Mouse (Mus musculus): ENCODE measurements around the gene Zfp410.
"Not testable (repeated sequence)": the region's sequence is repeated elsewhere in the genome, so short reads cannot be mapped to it uniquely, and the experiment has no call there.

Zfp410 gene

GRCm38 (mm10) chr12:84316721-84317621, at the start of gene Zfp410:
TSS of gene Zfp410 (plus strand) at chr12:84316852.
- DNase-seq, result peak; percentile 89

DNA sequence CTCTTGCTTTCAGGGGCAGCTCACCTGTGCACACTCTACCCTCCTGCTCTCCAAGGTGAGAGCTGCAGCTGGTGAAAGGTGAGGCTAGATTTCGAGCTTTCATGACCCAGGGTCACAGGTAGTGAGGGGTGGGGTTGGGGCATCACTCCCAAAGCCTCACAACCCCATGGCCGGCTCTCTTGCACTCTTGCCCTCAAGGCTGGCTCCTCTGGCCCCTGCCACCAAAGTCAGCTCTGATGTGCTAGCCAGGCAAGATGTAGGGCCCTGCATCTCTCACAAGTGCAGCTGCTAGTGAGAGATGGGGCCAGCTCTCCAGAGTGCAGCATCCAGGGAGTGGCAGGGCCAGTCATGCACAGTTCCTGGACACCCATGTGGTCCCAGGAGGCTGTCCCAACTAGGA, 49.4 kb upstream of the Zfp410 start:
- DNase-seq, result no peak

GRCm38 (mm10) chr12:84273366-84273765, 43.3 kb upstream of the Zfp410 start:
- no peak for DNase-seq

DNA sequence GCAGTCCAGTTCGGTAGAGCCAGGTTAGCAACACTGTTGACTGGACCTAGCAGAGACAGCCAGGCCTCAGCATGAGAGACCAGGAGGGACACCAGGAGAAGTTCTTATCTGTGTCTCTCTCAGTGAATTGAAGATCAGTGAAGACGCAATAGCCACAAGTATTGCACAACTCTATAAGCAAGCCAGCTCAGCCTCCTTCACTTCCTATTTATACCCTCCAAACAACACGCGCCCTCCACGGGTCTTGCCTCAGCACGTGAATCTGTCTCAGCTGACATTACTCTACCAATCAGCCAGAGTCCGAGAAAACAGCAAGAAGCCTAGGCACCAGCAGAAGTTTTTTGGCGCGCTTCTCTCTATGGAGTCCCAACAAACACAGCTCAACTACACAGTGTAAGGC, 41.4 kb upstream of the Zfp410 start:
- no peak for DNase-seq

GRCm38 (mm10) chr12:84276288-84276687, 40.4 kb upstream of the Zfp410 start:
- DNase-seq, result no peak

DNA sequence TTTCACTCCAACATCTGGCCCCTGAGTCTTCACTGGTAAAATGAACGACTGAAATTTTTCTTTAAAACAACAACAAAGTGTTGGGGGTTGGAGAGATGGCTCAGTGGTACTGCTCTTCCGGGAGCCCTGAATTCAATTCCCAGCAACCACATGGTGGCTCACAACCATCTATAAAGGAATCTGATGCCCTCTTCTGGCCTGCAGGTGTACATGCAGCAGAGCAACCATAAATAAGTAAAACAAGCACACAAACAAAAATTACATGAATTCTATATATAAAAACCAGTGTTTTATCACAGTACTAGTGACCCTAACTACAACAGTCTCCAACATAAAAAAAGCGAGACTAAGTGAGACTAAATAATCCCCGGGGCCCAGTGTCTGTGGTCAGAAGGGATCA, 39.9 kb upstream of the Zfp410 start:
- no peak for DNase-seq

GRCm38 (mm10) chr12:84277832-84278231, 38.8 kb upstream of the Zfp410 start:
- no peak for DNase-seq

GRCm38 (mm10) chr12:84278901-84279300, 37.8 kb upstream of the Zfp410 start:
- DNase-seq, result no peak

DNA sequence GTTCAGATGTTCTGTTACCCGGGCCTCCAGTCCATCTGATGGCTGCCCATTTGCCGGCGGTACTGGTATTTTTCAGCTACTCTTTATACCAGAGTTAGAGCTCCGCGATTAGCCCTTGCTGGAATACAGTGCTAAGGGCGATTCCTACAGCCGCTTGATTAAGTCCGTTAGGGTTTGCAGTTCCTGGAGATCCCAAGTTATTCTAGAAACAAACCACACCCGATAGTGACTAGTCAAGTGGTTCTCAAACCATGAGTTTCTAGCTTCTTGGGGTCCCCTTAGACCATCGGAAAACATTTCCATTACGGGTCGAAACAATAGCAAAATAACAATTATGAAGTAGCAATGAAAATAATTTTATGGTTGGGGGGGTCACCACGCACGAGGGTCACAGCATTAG, 32.3 kb upstream of the Zfp410 start:
- DNase-seq, result no peak

GRCm38 (mm10) chr12:84284885-84285592, 31.6 kb upstream of the Zfp410 start, which contains the start of gene Ptgr2:
TSS of gene Ptgr2 (plus strand) at chr12:84285232.
- peak; percentile 93 for DNase-seq

GRCm38 (mm10) chr12:84285593-84285968, 31.1 kb upstream of the Zfp410 start:
- DNase-seq, result no peak

- peak; percentile 74 for DNase-seq
These were observed 28.2 kb upstream of the Zfp410 start for GRCm38 (mm10) chr12:84288461-84288860.

DNA sequence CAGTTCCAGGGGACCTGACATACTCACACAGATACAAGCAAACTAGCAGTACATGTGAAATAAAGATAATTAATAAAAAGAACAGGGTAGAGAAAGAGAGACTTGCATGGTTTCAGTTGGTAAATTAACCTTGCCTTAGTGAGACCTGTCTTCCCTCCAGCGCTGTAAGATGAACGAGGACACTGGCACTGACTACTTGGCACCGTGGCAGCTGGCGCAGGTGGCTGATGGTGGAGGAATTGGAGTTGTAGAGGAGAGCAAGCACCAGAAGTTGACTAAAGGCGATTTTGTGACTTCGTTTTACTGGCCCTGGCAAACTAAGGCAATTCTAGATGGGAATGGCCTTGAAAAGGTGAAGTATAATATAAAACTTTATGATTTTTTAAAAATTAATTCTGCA, 18.8 kb upstream of the Zfp410 start:
- DNase-seq, result no peak

GRCm38 (mm10) chr12:84299265-84299664, 17.4 kb upstream of the Zfp410 start:
- DNase-seq, result no peak

GRCm38 (mm10) chr12:84304101-84304500, 12.6 kb upstream of the Zfp410 start:
- no peak for DNase-seq

- no peak for DNase-seq
These were observed 12.1 kb upstream of the Zfp410 start for GRCm38 (mm10) chr12:84304554-84304953.

- no peak for DNase-seq
These were observed 5.3 kb upstream of the Zfp410 start for GRCm38 (mm10) chr12:84311306-84311705.

DNA sequence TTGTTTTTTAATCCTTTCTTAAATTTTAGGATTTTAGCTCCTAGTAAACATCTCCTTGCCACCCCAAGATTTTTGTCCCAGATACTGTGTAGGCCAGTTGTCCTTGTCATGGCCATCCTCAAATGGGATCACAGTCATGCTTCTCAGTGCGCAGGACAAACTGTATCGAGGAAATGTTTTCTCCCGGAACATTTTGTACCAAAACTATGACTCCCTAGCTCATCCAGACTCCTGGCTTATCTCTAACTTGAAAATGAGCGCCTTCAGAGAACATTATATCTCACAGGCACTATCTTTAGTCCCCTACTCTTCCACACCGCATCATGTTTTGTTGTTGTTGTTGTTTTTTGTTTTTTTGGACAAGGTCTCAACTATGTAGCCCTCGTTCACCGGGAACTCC, 646 bp upstream of the Zfp410 start:
- no peak for DNase-seq

- DNase-seq, result no peak
These were observed 10.5 kb downstream of the Zfp410 start for GRCm38 (mm10) chr12:84327111-84327512.

- DNase-seq, result no peak
These were observed 20.4 kb downstream of the Zfp410 start for GRCm38 (mm10) chr12:84336963-84337625.

DNA sequence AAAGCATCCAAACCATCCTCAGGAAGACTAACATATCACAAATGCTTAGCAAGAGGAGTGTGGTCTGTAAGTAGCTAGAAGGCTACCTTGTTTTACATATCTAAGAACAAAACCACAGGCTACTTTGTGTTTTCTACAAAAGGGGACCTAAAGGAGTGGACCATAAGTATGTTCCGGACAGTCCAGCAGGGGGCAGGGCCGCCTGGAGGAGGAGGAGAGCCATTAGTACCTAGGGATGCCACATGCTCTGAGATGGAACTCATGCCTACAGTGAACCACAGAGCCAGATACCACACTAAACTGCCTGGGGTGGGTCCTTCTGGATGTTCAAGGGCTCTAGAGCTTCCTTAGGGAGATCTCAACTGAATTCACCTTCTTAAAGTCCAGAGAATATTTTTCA, 30.5 kb downstream of the Zfp410 start:
- peak; percentile 40 for DNase-seq

GRCm38 (mm10) chr12:84358699-84359098, 42.0 kb downstream of the Zfp410 start:
- DNase-seq, result not testable (repeated sequence)
